Mouse (Mus musculus) heart, adult 8-10 months (tissue): ENCODE data around the gene Tubgcp4. TPM values are rescaled to one million over a fixed set of nuclear protein-coding genes. Genes with fewer than 3 reads are reported as not detected.

Experiments
- DNase-seq: peaks from one replicate; pipeline ENCODE4 v3.0.0; 2022; ENCODE audit warnings: low spot score
- total RNA-seq, 4 experiments: library from RNA; stranded (reverse); gene quantifications; 2 replicates each; pipeline ENCODE4 v1.2.4; 2022

Tubgcp4 gene
- total RNA-seq, 4 experiments from 2014 or later = 15.4 to 17.0 (median 15.8) TPM

- DNase-seq = no peak
These were observed 33.8 kb downstream of the Tubgcp4 start for GRCm38 (mm10) chr2:121204276-121204675.

- DNase-seq = no peak
These were observed 36.1 kb downstream of the Tubgcp4 start for GRCm38 (mm10) chr2:121206541-121206940.

- no peak for DNase-seq
These were observed 44.0 kb downstream of the Tubgcp4 start for GRCm38 (mm10) chr2:121214491-121214890.

GRCm38 (mm10) chr2:121219177-121219576 is 48.7 kb downstream of the Tubgcp4 start:
- no peak for DNase-seq

- no peak for DNase-seq
These were observed 49.5 kb downstream of the Tubgcp4 start for GRCm38 (mm10) chr2:121219994-121220393.

DNA sequence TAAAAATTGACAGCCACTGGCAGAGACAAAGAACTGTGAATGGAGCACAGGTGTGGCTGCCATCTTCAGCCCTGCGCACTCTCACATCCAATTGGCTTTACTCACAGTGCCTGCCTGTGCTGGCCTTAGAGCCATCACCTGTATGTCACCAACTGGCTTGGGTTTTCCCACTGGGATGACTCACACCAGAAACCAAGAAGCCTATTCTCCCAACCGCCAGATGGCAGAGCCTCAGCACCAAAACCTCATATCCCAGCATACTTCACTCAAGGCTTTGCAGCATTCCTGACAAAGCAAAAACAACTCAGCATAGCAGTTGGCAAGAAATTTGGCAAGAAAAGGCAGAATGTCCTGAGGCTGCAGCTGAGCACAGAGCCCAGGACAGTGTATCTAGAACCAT is 52.6 kb downstream of the Tubgcp4 start:
- DNase-seq = no peak

- DNase-seq = no peak
These were observed 57.7 kb downstream of the Tubgcp4 start for GRCm38 (mm10) chr2:121228135-121228534.

GRCm38 (mm10) chr2:121235460-121236072 is 65.1 kb downstream of the Tubgcp4 start:
- DNase-seq = no peak

GRCm38 (mm10) chr2:121239426-121239825 is 69.0 kb downstream of the Tubgcp4 start:
- no peak for DNase-seq

DNA sequence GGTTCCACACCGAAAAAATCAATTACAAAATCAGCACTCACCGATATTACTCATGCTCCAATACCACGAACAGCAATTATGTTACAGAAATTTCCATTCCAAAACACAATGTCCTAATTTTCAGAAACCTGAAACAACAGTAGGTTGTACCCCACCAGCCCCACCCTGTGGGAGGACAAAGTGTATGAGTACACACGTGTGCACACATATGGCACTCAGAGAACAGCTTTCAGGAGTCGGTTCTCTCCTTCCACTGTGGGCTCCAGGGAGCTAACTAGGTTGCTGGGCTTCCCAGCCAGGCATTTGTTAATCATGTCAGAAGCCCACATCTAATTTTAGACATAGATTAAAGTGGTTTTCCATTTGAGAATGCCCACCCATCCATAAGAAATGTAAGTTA is 73.6 kb downstream of the Tubgcp4 start:
- DNase-seq = no peak

Other genes with a start within 250 kb of the Tubgcp4 start
- gene Ubr1, start 199.9 kb upstream of the Tubgcp4 start, total RNA-seq = 10 to 100 TPM; 21.2 to 25.4 (median 24.0) TPM
- gene Tmem62, start 193.6 kb upstream of the Tubgcp4 start, total RNA-seq = 1 to 10 TPM; 3.7 to 4.7 (median 4.0) TPM
- gene Ccndbp1, start 162.3 kb upstream of the Tubgcp4 start, total RNA-seq = 10 to 100 TPM; 27.6 to 30.7 (median 29.5) TPM
- gene Epb42, start 133.6 kb upstream of the Tubgcp4 start, total RNA-seq = under 1 TPM in 1 of 4 experiments, not detected in 3; 0.63 TPM
- not detected for gene Tgm5, start 84.8 kb upstream of the Tubgcp4 start, total RNA-seq
- not detected for gene Tgm7, start 60.9 kb upstream of the Tubgcp4 start, total RNA-seq
- 10 to 100 TPM in 2 of 4 experiments, 1 to 10 TPM in 2; 9.6 to 11.7 (median 10.3) TPM for gene Adal, start 30.2 kb upstream of the Tubgcp4 start, total RNA-seq
- gene Lcmt2, start 30.0 kb upstream of the Tubgcp4 start, total RNA-seq = 10 to 100 TPM in 3 of 4 experiments, 1 to 10 TPM in 1; 10.0 to 11.5 (median 10.3) TPM
- gene Zscan29, start 471 bp downstream of the Tubgcp4 start, total RNA-seq = 1 to 10 TPM; 6.0 to 6.6 (median 6.4) TPM
- gene Trp53bp1, start 100.8 kb downstream of the Tubgcp4 start, total RNA-seq = 10 to 100 TPM; 30.3 to 39.2 (median 33.5) TPM
- 1 to 10 TPM; 4.7 to 6.0 (median 5.2) TPM for gene Map1a, start 118.9 kb downstream of the Tubgcp4 start, total RNA-seq
- 100 to 1,000 TPM in 3 of 4 experiments, 10 to 100 TPM in 1; 88.4 to 110 (median 104) TPM for gene Ppip5k1, start 184.7 kb downstream of the Tubgcp4 start, total RNA-seq
- gene Ckmt1, start 187.1 kb downstream of the Tubgcp4 start, total RNA-seq = 1 to 10 TPM; 1.3 to 2.9 (median 2.2) TPM
- under 1 TPM in 1 of 4 experiments, not detected in 3; 0.09 TPM for gene Strc, start 216.5 kb downstream of the Tubgcp4 start, total RNA-seq
- gene Pdia3, start 243.1 kb downstream of the Tubgcp4 start, total RNA-seq = 100 to 1,000 TPM; 104 to 129 (median 126) TPM
- gene Catsper2, start 243.1 kb downstream of the Tubgcp4 start, total RNA-seq = 1 to 10 TPM; 2.9 to 4.7 (median 3.2) TPM